Comparison of ENCODE assay signal across 24 mouse cellular contexts in genomic region chr8:88857216-88857615, GRCm38 (mm10).
A peak's percentile ranks its signal among the peaks of the same experiment; 100 is the strongest.
DNase-seq lines count a peak whose midpoint lies in the region; ATAC-seq and TF ChIP-seq lines count a peak whose summit lies in the region.
"Had no signal": no experiment of that assay in that cellular context is flagged by ENCODE, and none has a peak within 500 bp of the region (broad histone marks: within the 10 kb centered on the region; RNA-seq: fewer than 3 reads in every experiment).

No protein-coding gene starts in this region.

- no peak overlapping the region for H3K27ac ChIP-seq in kidney, adult 2 months (ENCODE audit: insufficient read depth, low read depth, low read length)
- no peak overlapping the region for H3K27ac ChIP-seq in kidney, embryonic 14.5 days (ENCODE audit: low read depth, low read length)
- H3K27ac ChIP-seq in forebrain, postnatal 0 days (ENCODE audit: low read depth, low read length), result no peak overlapping the region
- H3K27ac ChIP-seq: limb, embryonic 10.5 days; limb, embryonic 15.5 days; macrophage; stomach, embryonic 15.5 days had no signal

- no peaks in the 10 kb centered on the region for H3K27me3 ChIP-seq in kidney, adult 2 months (replicated peaks; ENCODE audit: control insufficient read depth, insufficient read depth, low read length)
- H3K27me3 ChIP-seq in kidney, embryonic 14.5 days (ENCODE audit: control insufficient read depth, insufficient read depth, low read length), result no peaks in the 10 kb centered on the region
- H3K27me3 ChIP-seq in forebrain, postnatal 0 days (ENCODE audit: insufficient read depth, low read length), result no peaks in the 10 kb centered on the region; the same call in 1 of the 2 replicates
- H3K27me3 ChIP-seq: stomach, embryonic 15.5 days had no signal

- WGBS in kidney, adult 2 months, result 44% methylated on average over 2 of the region's 2 CpGs
- WGBS in kidney, embryonic 14.5 days, result 70% methylated on average over 2 of the region's 2 CpGs
- WGBS in forebrain, postnatal 0 days, result 86% methylated on average over 2 of the region's 2 CpGs

- peak; percentile 70 for DNase-seq in adrenal gland, adult 2 months
- DNase-seq in adrenal gland, adult 18-20 months (ENCODE audit: low spot score in 2 of 2), result no peak
- DNase-seq in kidney, adult 2 months, result peak; percentile 95
- peak; percentile 1 for DNase-seq in 416B (ENCODE audit: low read depth)
- DNase-seq in kidney, postnatal 10 days, result peak; percentile 32
- no peak for DNase-seq in forebrain, postnatal 0 days
- DNase-seq in gastrocnemius, postnatal 10 days, result no peak
- DNase-seq: cerebellum, adult 18-20 months; cerebellum, postnatal 14 days; heart, postnatal 14 days; layer of hippocampus, postnatal 36 days; lung, adult 2 months; lung, postnatal 10 days; midbrain, embryonic 14.5 days; right cerebral cortex, postnatal 25 days had no signal

- no peak for TF ChIP-seq CTCF in kidney, adult 2 months (conservative IDR thresholded peaks at IDR 0.05; ENCODE audit: insufficient read depth, insufficient read length, low read depth, low read length)
- TF ChIP-seq CTCF in forebrain, postnatal 0 days (IDR thresholded peaks at IDR 0.05; ENCODE audit: low read depth), result no peak

- no peak overlapping the region for H3K4me2 ChIP-seq in kidney, embryonic 14.5 days (replicated peaks; ENCODE audit: low read depth, low read length)
- no peak overlapping the region for H3K4me2 ChIP-seq in forebrain, postnatal 0 days (ENCODE audit: low read depth)
- H3K4me2 ChIP-seq: limb, embryonic 15.5 days; stomach, embryonic 15.5 days had no signal

- H3K9me3 ChIP-seq in kidney, embryonic 14.5 days (ENCODE audit: control insufficient read depth, low read length), result no peaks in the 10 kb centered on the region
- H3K9me3 ChIP-seq in forebrain, postnatal 0 days (ENCODE audit: low read length), result no peaks in the 10 kb centered on the region; the same call in 1 of the 2 replicates
- H3K9me3 ChIP-seq: limb, embryonic 10.5 days; limb, embryonic 15.5 days; stomach, embryonic 15.5 days had no signal

- no peak overlapping the region for H3K4me3 ChIP-seq in kidney, adult 2 months (ENCODE audit: insufficient read depth, low read depth, low read length)
- H3K4me3 ChIP-seq in kidney, embryonic 14.5 days (ENCODE audit: low read length), result no peak overlapping the region
- no peak overlapping the region for H3K4me3 ChIP-seq in forebrain, postnatal 0 days (ENCODE audit: low read depth, low read length)
- H3K4me3 ChIP-seq: erythroblast, embryonic 14.5 days; limb, embryonic 10.5 days; limb, embryonic 15.5 days; stomach, embryonic 15.5 days had no signal

- no peak for TF ChIP-seq POLR2A in kidney, adult 2 months (IDR thresholded peaks at IDR 0.05; ENCODE audit: low read depth, low read length)

- no peak overlapping the region for H3K9ac ChIP-seq in kidney, embryonic 14.5 days (ENCODE audit: low read depth, low read length)
- no peak overlapping the region for H3K9ac ChIP-seq in forebrain, postnatal 0 days
- H3K9ac ChIP-seq: limb, embryonic 15.5 days; stomach, embryonic 15.5 days had no signal

- H3K4me1 ChIP-seq in kidney, adult 2 months (ENCODE audit: control insufficient read depth, insufficient read depth, low read length), result peaks cover 5% of the 10 kb centered on the region
- H3K4me1 ChIP-seq in kidney, embryonic 14.5 days (ENCODE audit: control insufficient read depth, insufficient read depth, low read length), result no peaks in the 10 kb centered on the region
- H3K4me1 ChIP-seq in forebrain, postnatal 0 days (ENCODE audit: insufficient read depth), result no peaks in the 10 kb centered on the region
- H3K4me1 ChIP-seq: limb, embryonic 15.5 days; stomach, embryonic 15.5 days had no signal

- H3K36me3 ChIP-seq in kidney, adult 2 months (ENCODE audit: control insufficient read depth, insufficient read depth, low read length), result no peaks in the 10 kb centered on the region
- no peaks in the 10 kb centered on the region for H3K36me3 ChIP-seq in kidney, embryonic 14.5 days (ENCODE audit: control insufficient read depth, insufficient read depth, low read length)
- no peaks in the 10 kb centered on the region for H3K36me3 ChIP-seq in forebrain, postnatal 0 days (ENCODE audit: insufficient read depth)
- H3K36me3 ChIP-seq: G1E; limb, embryonic 10.5 days; limb, embryonic 15.5 days; stomach, embryonic 15.5 days had no signal

- no peak for ATAC-seq in kidney, embryonic 14.5 days (ENCODE audit: low FRiP score, low TSS enrichment)
- no peak for ATAC-seq in forebrain, postnatal 0 days
- ATAC-seq: forebrain, embryonic 16.5 days; hindbrain, embryonic 16.5 days had no signal

Comparison
In these comparisons a context has a peak if more than half of its experiments do, and no peak if none do; other contexts are left out.
1. DNase-seq: peak in adrenal gland, adult 2 months (single experiment), kidney, adult 2 months (single experiment), 416B (single experiment) and kidney, postnatal 10 days (single experiment); none in adrenal gland, adult 18-20 months (0 of 2), forebrain, postnatal 0 days (single experiment) and gastrocnemius, postnatal 10 days (single experiment).